Mouse (Mus musculus) midbrain, postnatal 0 days (tissue): ENCODE data around the gene Zfp398. TPM values are rescaled to one million over a fixed set of nuclear protein-coding genes. Genes with fewer than 3 reads are reported as not detected.

Experiments
- ATAC-seq: fragments of 200-750 bp; cut with Nextera tagmentation; 2 replicates; pipeline ENCODE4 v1.8.0; 2017; ENCODE audit warnings: moderate number of reproducible peaks, mild to moderate bottlenecking, moderate TSS enrichment, moderate library complexity; ENCODE audit not compliant: low FRiP score
- DNase-seq: peaks from one replicate; pipeline ENCODE4 v3.0.0-alpha.2; 2015; ENCODE audit warnings: low spot score
- H3K27ac ChIP-seq: fragments of 300-500 bp; sonication (generic); 2 replicates; pipeline ENCODE4 v1.5.1; 2014; ENCODE audit warnings: low read depth, mild to moderate bottlenecking, low read length, mixed read lengths
- H3K27me3 ChIP-seq: fragments of 300-500 bp; sonication (generic); 2 replicates; pipeline ENCODE4 v1.6.1; 2014; ENCODE audit warnings: low read length, control low read depth, mixed read lengths; ENCODE audit not compliant: insufficient read depth
- H3K36me3 ChIP-seq: fragments of 300-500 bp; sonication (generic); 2 replicates; pipeline ENCODE4 v1.6.1; 2014; ENCODE audit warnings: low read length, control low read depth, mixed read lengths; ENCODE audit not compliant: insufficient read depth
- H3K4me1 ChIP-seq: fragments of 300-500 bp; sonication (generic); 2 replicates; pipeline ENCODE4 v1.6.1; 2014; ENCODE audit warnings: mild to moderate bottlenecking, control low read depth, antibody characterized with exemption, low read length, mixed read lengths; ENCODE audit not compliant: insufficient read depth
- H3K4me2 ChIP-seq: fragments of 300-500 bp; sonication (generic); 2 replicates; pipeline ENCODE4 v1.6.1; 2014; ENCODE audit warnings: low read depth, mild to moderate bottlenecking, low read length, mixed read lengths; ENCODE audit not compliant: poor library complexity, severe bottlenecking
- H3K4me3 ChIP-seq: fragments of 300-500 bp; sonication (generic); 2 replicates; pipeline ENCODE4 v1.5.1; 2014; ENCODE audit warnings: low read depth, mild to moderate bottlenecking, low read length, moderate library complexity
- H3K9ac ChIP-seq: fragments of 300-500 bp; sonication (generic); replicated peaks from 2 replicates; pipeline ENCODE4 v1.6.1; 2014; ENCODE audit warnings: mild to moderate bottlenecking, low read length, moderate library complexity, mixed read lengths; ENCODE audit not compliant: poor library complexity, severe bottlenecking
- H3K9me3 ChIP-seq: fragments of 300-500 bp; sonication (generic); 2 replicates; pipeline ENCODE4 v1.6.1; 2016; ENCODE audit warnings: low read length, control low read depth
- CTCF ChIP-seq: IDR thresholded peaks from 2 replicates; pipeline ENCODE4 v1.5.1; 2016; ENCODE audit warnings: antibody characterized with exemption, mild to moderate bottlenecking
- WGBS: fragments of 180-500 bp; shearing (Covaris S2); extraction: QIAGEN DNeasy Blood & Tissue Kit; methylation state at CpG from one replicate; pipeline ENCODE4 v1.1.7; 2014; 5-methylcytosine and 5-hydroxymethylcytosine counted together
- polyA plus RNA-seq: library from polyadenylated mRNA; unstranded; fragments of >200 nt; fragmentation: Nextera tagmentation; extraction: Ambion mirVana; gene quantifications from 2 replicates; pipeline ENCODE4 v1.2.1, GENCODE M21; 2015
- total RNA-seq: library from RNA; depleted of rRNA; stranded (reverse); fragments of >200 nt; gene quantifications from 2 replicates; pipeline ENCODE4 v1.2.3, GENCODE M21; 2014

Zfp398 gene
- total and polyA plus RNA-seq, 2 experiments from 2014 or later = 14.3 to 32.1 TPM

DNA sequence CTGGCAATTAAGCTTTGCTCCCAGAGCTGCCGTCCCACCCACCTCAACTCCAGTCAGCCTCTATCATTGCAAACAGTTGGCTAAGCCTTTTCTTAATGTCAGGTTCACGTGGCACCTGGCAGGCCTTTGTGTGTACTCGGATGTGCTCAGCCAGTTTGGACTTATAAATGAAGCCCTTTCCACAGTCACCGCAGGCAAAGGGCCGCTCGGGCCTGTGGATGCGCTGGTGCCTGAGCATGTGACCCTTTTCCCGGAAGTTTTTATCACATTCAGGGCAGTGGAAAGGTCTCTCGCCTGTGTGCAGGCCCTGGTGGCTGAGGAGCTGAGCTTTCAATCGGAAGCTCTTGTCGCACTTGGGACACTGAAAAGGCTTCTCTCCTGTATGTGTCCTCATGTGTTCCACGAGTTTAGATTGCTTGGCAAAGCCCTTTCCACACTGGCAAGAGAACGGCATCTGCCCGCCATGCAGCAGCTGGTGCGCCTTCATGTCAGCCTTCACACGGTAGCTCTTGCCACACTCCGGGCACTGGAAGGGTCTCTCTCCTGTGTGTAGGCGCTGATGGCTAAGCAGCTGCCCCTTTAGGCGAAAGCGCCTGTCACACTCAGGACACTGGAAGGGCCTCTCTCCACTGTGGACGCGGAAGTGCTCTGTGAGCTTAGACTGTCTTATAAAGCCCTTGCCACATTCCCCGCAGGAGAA lies 15.7 kb upstream of the Zfp398 start:
- Histone ChIP-seq H3K4me1 (no peaks in the 10 kb centered on the region), H3K27me3 (no peaks in the 10 kb centered on the region), H3K9me3 (no peaks in the 10 kb centered on the region), H3K4me3 (no peak overlapping the region), H3K36me3 (peaks cover 41% of the 10 kb centered on the region), H3K4me2 (no peak overlapping the region), H3K9ac (no peak overlapping the region), H3K27ac (no peak overlapping the region)
- 94% methylated on average over 23 of the region's 23 CpGs for WGBS
- no peak for TF ChIP-seq CTCF
- ATAC-seq (no peak), DNase-seq (no peak)

- H3K36me3 ChIP-seq = peaks cover 43% of the 10 kb centered on the region
- 90% methylated on average over 5 of the region's 5 CpGs for WGBS
- TF ChIP-seq CTCF = no peak
These were observed 14.2 kb upstream of the Zfp398 start for GRCm38 (mm10) chr6:47821236-47821635.

DNA sequence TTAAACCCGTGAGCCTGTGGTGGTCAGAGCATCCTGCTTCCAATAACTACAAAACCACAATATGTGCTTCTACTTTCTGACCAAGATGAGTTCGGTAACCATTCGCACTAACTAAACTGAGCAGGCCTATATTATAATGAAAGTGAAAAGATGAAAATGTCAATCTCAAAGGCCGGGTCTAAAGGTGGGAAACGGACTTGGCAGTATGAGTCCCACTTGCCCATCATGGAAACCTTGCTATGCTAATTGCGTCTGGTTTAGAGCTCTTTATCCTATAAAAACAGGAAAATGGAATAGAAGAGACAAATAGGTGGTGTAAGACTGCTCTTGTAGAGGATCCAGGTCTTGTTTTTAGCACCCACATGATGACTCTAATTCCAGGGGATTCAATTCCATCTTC lies 13.7 kb upstream of the Zfp398 start:
- H3K27ac ChIP-seq = no peak overlapping the region
- no peaks in the 10 kb centered on the region for H3K27me3 ChIP-seq
- no peak for DNase-seq
- no peaks in the 10 kb centered on the region for H3K9me3 ChIP-seq
- H3K4me1 ChIP-seq = no peaks in the 10 kb centered on the region
- H3K4me3 ChIP-seq = no peak overlapping the region
- no peak for ATAC-seq
- WGBS = 96% methylated on average over 6 of the region's 6 CpGs
- TF ChIP-seq CTCF = no peak
- H3K4me2 ChIP-seq = no peak overlapping the region
- H3K9ac ChIP-seq = no peak overlapping the region
- H3K36me3 ChIP-seq = peaks cover 43% of the 10 kb centered on the region

More at GRCm38 (mm10) chr6:47821236-47821635, 14.2 kb upstream of the Zfp398 start:
- Histone ChIP-seq H3K27me3 (no peaks in the 10 kb centered on the region), H3K4me3 (no peak overlapping the region), H3K9me3 (no peaks in the 10 kb centered on the region), H3K27ac (no peak overlapping the region), H3K9ac (no peak overlapping the region), H3K4me1 (no peaks in the 10 kb centered on the region), H3K4me2 (no peak overlapping the region)
- ATAC-seq = no peak
- DNase-seq = no peak

DNA sequence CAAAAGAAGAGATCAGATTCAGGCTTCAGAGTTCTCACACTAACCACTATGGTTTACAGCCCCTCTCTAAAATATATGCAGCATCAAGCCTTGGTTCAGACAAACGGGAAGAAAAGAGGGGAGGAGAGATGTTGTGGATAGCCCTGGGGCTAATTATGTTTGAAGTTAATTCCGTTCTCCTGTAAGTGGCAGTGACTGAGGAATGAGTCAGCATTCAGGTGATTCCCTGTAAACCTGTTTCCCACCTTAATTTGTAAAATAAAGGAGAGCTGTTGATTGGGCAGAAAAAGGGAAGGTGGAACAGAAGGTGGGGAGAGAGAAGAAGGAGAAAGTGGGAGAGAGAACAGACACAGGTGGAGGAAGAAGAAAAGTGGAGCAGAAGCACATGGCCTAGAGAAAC lies 11.2 kb upstream of the Zfp398 start:
- DNase-seq (no peak), ATAC-seq (no peak)
- Histone ChIP-seq H3K9ac (no peak overlapping the region), H3K9me3 (no peaks in the 10 kb centered on the region), H3K4me3 (no peak overlapping the region), H3K4me1 (no peaks in the 10 kb centered on the region), H3K27me3 (no peaks in the 10 kb centered on the region), H3K36me3 (peaks cover 43% of the 10 kb centered on the region), H3K4me2 (no peak overlapping the region), H3K27ac (no peak overlapping the region)
- WGBS = 68% methylated on average over 2 of the region's 2 CpGs
- no peak for TF ChIP-seq CTCF

GRCm38 (mm10) chr6:47827462-47827861 lies 8.0 kb upstream of the Zfp398 start:
- Histone ChIP-seq H3K9ac (no peak overlapping the region), H3K4me1 (no peaks in the 10 kb centered on the region), H3K27me3 (no peaks in the 10 kb centered on the region), H3K36me3 (peaks cover 18% of the 10 kb centered on the region; the same call in 1 of the 2 replicates), H3K27ac (no peak overlapping the region), H3K9me3 (no peaks in the 10 kb centered on the region), H3K4me2 (no peak overlapping the region), H3K4me3 (no peak overlapping the region)
- ATAC-seq (no peak), DNase-seq (no peak)
- WGBS = 90% methylated on average over 4 of the region's 4 CpGs
- peak; percentile 30; the same call in 1 of the 2 replicates for TF ChIP-seq CTCF

DNA sequence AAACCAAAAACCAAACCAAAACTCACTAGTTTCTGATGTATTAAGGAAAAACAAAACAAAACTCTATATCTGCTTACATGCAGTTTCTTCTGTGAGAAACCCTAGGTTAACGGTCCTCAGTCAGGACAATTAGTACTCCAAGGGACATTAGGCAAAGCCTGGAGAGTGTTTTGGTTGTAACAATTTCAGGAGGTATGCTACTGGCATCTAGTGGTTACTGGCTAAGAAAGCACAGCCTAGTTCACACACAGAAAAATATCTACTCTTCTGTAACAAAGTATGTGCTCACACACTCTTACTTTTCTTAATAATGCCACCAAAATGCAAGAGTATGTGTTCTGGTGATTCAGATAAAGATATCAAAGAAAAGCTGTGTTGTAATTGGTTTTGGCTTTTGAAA lies 6.5 kb upstream of the Zfp398 start:
- Histone ChIP-seq H3K4me3 (peak overlapping the region; percentile 73), H3K36me3 (peaks cover 5% of the 10 kb centered on the region; the same call in 1 of the 2 replicates), H3K27me3 (no peaks in the 10 kb centered on the region), H3K27ac (no peak overlapping the region), H3K9ac (peak overlapping the region; percentile 94; the same call in 1 of the 2 replicates), H3K9me3 (no peaks in the 10 kb centered on the region), H3K4me1 (no peaks in the 10 kb centered on the region), H3K4me2 (peak overlapping the region; percentile 37)
- ATAC-seq = no peak
- DNase-seq = peak; percentile 53
- peak; percentile 75 for TF ChIP-seq CTCF
- 0% methylated on average over 1 of the region's 1 CpGs for whole genome bisulfite sequencing
